Mouse (Mus musculus): ENCODE data around the gene Psg19. TPM values are rescaled to one million over a fixed set of nuclear protein-coding genes. Genes with fewer than 3 reads are reported as not detected.
A peak's percentile ranks its signal among the peaks of the same experiment; 100 is the strongest.

The Psg19 gene
- not detected in 2 replicates for polyA plus RNA-seq (2016; fragmentation: Nextera tagmentation; extraction: Ambion mirVana)

- 79% methylated on average over 1 of the region's 1 CpGs for WGBS
- Histone ChIP-seq H3K4me3 (no peak within 1 kb of the TSS), H3K27me3 (replicated peaks) (no peaks in the 10 kb centered on the region), H3K9me3 (no peaks in the 10 kb centered on the region), H3K9ac (no peak within 1 kb of the TSS), H3K36me3 (no peaks in the 10 kb centered on the region), H3K27ac (no peak within 1 kb of the TSS), H3K4me2 (replicated peaks) (no peak within 1 kb of the TSS), H3K4me1 (no peaks in the 10 kb centered on the region)
- no peak for ATAC-seq (ENCODE audit: low FRiP score, low read depth)
Measured at GRCm38 (mm10) chr7:18798420-18798819, at the start of gene Psg19. Gene Psg19 (minus strand): TSS chr7:18798520.

GRCm38 (mm10) chr7:18844811-18845210 lies 46.5 kb upstream of the Psg19 start:
- Histone ChIP-seq H3K27me3 (replicated peaks) (no peaks in the 10 kb centered on the region), H3K9me3 (no peaks in the 10 kb centered on the region), H3K9ac (no peak overlapping the region), H3K27ac (no peak overlapping the region), H3K4me2 (replicated peaks) (no peak overlapping the region), H3K4me3 (no peak overlapping the region), H3K4me1 (no peaks in the 10 kb centered on the region), H3K36me3 (no peaks in the 10 kb centered on the region)
- 31% methylated on average over 5 of the region's 5 CpGs for WGBS
- ATAC-seq (ENCODE audit: low FRiP score, low read depth): no peak

GRCm38 (mm10) chr7:18841174-18841567 lies 42.9 kb upstream of the Psg19 start:
- Histone ChIP-seq H3K27ac (no peak overlapping the region), H3K4me1 (no peaks in the 10 kb centered on the region), H3K36me3 (no peaks in the 10 kb centered on the region), H3K9me3 (no peaks in the 10 kb centered on the region), H3K27me3 (replicated peaks) (no peaks in the 10 kb centered on the region), H3K9ac (no peak overlapping the region), H3K4me2 (replicated peaks) (peak overlapping the region; percentile 62; the same call in 1 of the 2 replicates), H3K4me3 (0 out of 2 replicates have a peak overlapping the region, but pooled peaks have one; percentile 9)
- 67% methylated on average over 1 of the region's 1 CpGs for WGBS
- peak; percentile 25; the same call in 1 of the 2 replicates for ATAC-seq (ENCODE audit: low FRiP score, low read depth)

GRCm38 (mm10) chr7:18840386-18841173 lies 42.3 kb upstream of the Psg19 start:
- Histone ChIP-seq H3K36me3 (no peaks in the 10 kb centered on the region), H3K4me2 (replicated peaks) (peak overlapping the region; percentile 62), H3K4me3 (peak overlapping the region; percentile 25), H3K9ac (peak overlapping the region; percentile 8), H3K9me3 (no peaks in the 10 kb centered on the region), H3K27me3 (replicated peaks) (no peaks in the 10 kb centered on the region), H3K27ac (no peak overlapping the region), H3K4me1 (no peaks in the 10 kb centered on the region)
- WGBS: 5% methylated on average over 14 of the region's 17 CpGs
- peak; percentile 61 for ATAC-seq (ENCODE audit: low FRiP score, low read depth)

- H3K27me3 ChIP-seq (replicated peaks): no peaks in the 10 kb centered on the region
- H3K9ac ChIP-seq: peak within 1 kb of the TSS; percentile 8
- WGBS: 25% methylated on average over 3 of the region's 3 CpGs
- H3K4me3 ChIP-seq: peak within 1 kb of the TSS; percentile 25
- no peaks in the 10 kb centered on the region for H3K4me1 ChIP-seq
- no peak within 1 kb of the TSS for H3K27ac ChIP-seq
- no peaks in the 10 kb centered on the region for H3K9me3 ChIP-seq
- H3K36me3 ChIP-seq: no peaks in the 10 kb centered on the region
- ATAC-seq (ENCODE audit: low FRiP score, low read depth): no peak
- H3K4me2 ChIP-seq (replicated peaks): peak within 1 kb of the TSS; percentile 62
Measured at GRCm38 (mm10) chr7:18839865-18840264, 41.5 kb upstream of the Psg19 start, which contains the start of gene Mill2. Gene Mill2 (plus strand): TSS chr7:18839966.

GRCm38 (mm10) chr7:18832298-18832697 lies 34.0 kb upstream of the Psg19 start:
- Histone ChIP-seq H3K27me3 (replicated peaks) (no peaks in the 10 kb centered on the region), H3K4me2 (replicated peaks) (no peak overlapping the region), H3K9ac (no peak overlapping the region), H3K27ac (no peak overlapping the region), H3K4me1 (no peaks in the 10 kb centered on the region), H3K9me3 (no peaks in the 10 kb centered on the region), H3K36me3 (no peaks in the 10 kb centered on the region), H3K4me3 (no peak overlapping the region)
- no peak for ATAC-seq (ENCODE audit: low FRiP score, low read depth)
- WGBS: 47% methylated on average over 13 of the region's 13 CpGs

GRCm38 (mm10) chr7:18829545-18829944 lies 31.2 kb upstream of the Psg19 start:
- ATAC-seq (ENCODE audit: low FRiP score, low read depth): no peak
- no peak overlapping the region for H3K4me3 ChIP-seq
- no peak overlapping the region for H3K4me2 ChIP-seq (replicated peaks)
- no peaks in the 10 kb centered on the region for H3K4me1 ChIP-seq
- WGBS: 87% methylated on average over 7 of the region's 7 CpGs
- no peaks in the 10 kb centered on the region for H3K27me3 ChIP-seq (replicated peaks)
- no peak overlapping the region for H3K9ac ChIP-seq
- no peaks in the 10 kb centered on the region for H3K9me3 ChIP-seq
- no peak overlapping the region for H3K27ac ChIP-seq
- H3K36me3 ChIP-seq: no peaks in the 10 kb centered on the region

- Histone ChIP-seq H3K4me1 (no peaks in the 10 kb centered on the region), H3K27ac (no peak overlapping the region), H3K36me3 (no peaks in the 10 kb centered on the region), H3K9ac (no peak overlapping the region), H3K27me3 (replicated peaks) (no peaks in the 10 kb centered on the region), H3K9me3 (no peaks in the 10 kb centered on the region), H3K4me3 (no peak overlapping the region), H3K4me2 (replicated peaks) (no peak overlapping the region)
- no peak for ATAC-seq (ENCODE audit: low FRiP score, low read depth)
- WGBS: 63% methylated on average over 9 of the region's 9 CpGs
Measured at GRCm38 (mm10) chr7:18828592-18828991, 30.3 kb upstream of the Psg19 start.

- H3K27ac ChIP-seq: no peak overlapping the region
- WGBS: 67% methylated on average over 26 of the region's 26 CpGs
- H3K9ac ChIP-seq: no peak overlapping the region
- no peak overlapping the region for H3K4me3 ChIP-seq
- ATAC-seq (ENCODE audit: low FRiP score, low read depth): no peak
- no peak overlapping the region for H3K4me2 ChIP-seq (replicated peaks)
- no peaks in the 10 kb centered on the region for H3K4me1 ChIP-seq
- H3K36me3 ChIP-seq: no peaks in the 10 kb centered on the region
- no peaks in the 10 kb centered on the region for H3K27me3 ChIP-seq (replicated peaks)
- no peaks in the 10 kb centered on the region for H3K9me3 ChIP-seq
Measured at GRCm38 (mm10) chr7:18827792-18828546, 29.6 kb upstream of the Psg19 start.

GRCm38 (mm10) chr7:18821507-18821906 lies 23.2 kb upstream of the Psg19 start, which contains the start of gene Psg17:
Gene Psg17 (minus strand): TSS chr7:18821607.
- Histone ChIP-seq H3K9me3 (no peaks in the 10 kb centered on the region), H3K4me3 (no peak within 1 kb of the TSS), H3K4me1 (no peaks in the 10 kb centered on the region), H3K27me3 (replicated peaks) (no peaks in the 10 kb centered on the region), H3K4me2 (replicated peaks) (no peak within 1 kb of the TSS), H3K36me3 (no peaks in the 10 kb centered on the region), H3K27ac (no peak within 1 kb of the TSS), H3K9ac (no peak within 1 kb of the TSS)
- 77% methylated on average over 3 of the region's 3 CpGs for WGBS
- ATAC-seq (ENCODE audit: low FRiP score, low read depth): no peak

- no peak overlapping the region for H3K4me2 ChIP-seq (replicated peaks)
- no peaks in the 10 kb centered on the region for H3K27me3 ChIP-seq (replicated peaks)
- no peak overlapping the region for H3K27ac ChIP-seq
- 86% methylated on average over 9 of the region's 9 CpGs for WGBS
- H3K4me3 ChIP-seq: no peak overlapping the region
- H3K9ac ChIP-seq: no peak overlapping the region
- no peaks in the 10 kb centered on the region for H3K4me1 ChIP-seq
- no peaks in the 10 kb centered on the region for H3K9me3 ChIP-seq
- ATAC-seq (ENCODE audit: low FRiP score, low read depth): no peak
- no peaks in the 10 kb centered on the region for H3K36me3 ChIP-seq
Measured at GRCm38 (mm10) chr7:18818301-18818700, 20.0 kb upstream of the Psg19 start.

GRCm38 (mm10) chr7:18803526-18803925 lies 5.2 kb upstream of the Psg19 start:
- Histone ChIP-seq H3K27ac (no peak overlapping the region), H3K4me2 (replicated peaks) (no peak overlapping the region), H3K27me3 (replicated peaks) (no peaks in the 10 kb centered on the region), H3K9ac (no peak overlapping the region), H3K4me3 (no peak overlapping the region), H3K36me3 (no peaks in the 10 kb centered on the region), H3K9me3 (no peaks in the 10 kb centered on the region), H3K4me1 (no peaks in the 10 kb centered on the region)
- ATAC-seq (ENCODE audit: low FRiP score, low read depth): no peak

Measured in neural tube, embryonic 12.5 days (tissue).